ENCODE assay signal across 27 mouse cellular contexts in genomic region chr13:69862276-69862675, GRCm38 (mm10).
"Had no signal": no experiment of that assay in that cellular context is flagged by ENCODE, and none has a peak within 500 bp of the region (broad histone marks: within the 10 kb centered on the region; RNA-seq: fewer than 3 reads in every experiment).

No protein-coding gene starts in this region.

- ATAC-seq: hindbrain, embryonic 16.5 days; inflammation-experienced regulatory T-cells, adult 6 months; intestine, embryonic 15.5 days; intestine, postnatal 0 days; liver, embryonic 12.5 days had no signal

- H3K4me3 ChIP-seq: gastrocnemius, adult 2 months; heart, adult 2 months; heart, embryonic 13.5 days; heart, embryonic 15.5 days; hindbrain, embryonic 10.5 days; hindbrain, embryonic 12.5 days; intestine, embryonic 15.5 days; layer of hippocampus, adult 2 months; limb, embryonic 13.5 days; limb, embryonic 15.5 days; liver, embryonic 12.5 days had no signal

- DNase-seq: gastrocnemius, adult 2 months; gastrocnemius, postnatal 10 days; gastrocnemius, postnatal 25 days; heart, adult 2 months; heart, postnatal 14 days; heart, postnatal 36 days; kidney, adult 18-20 months; kidney, adult 8-10 months; kidney, postnatal 10 days; kidney, postnatal 25 days; kidney, postnatal 4 days; left cerebral cortex, postnatal 4 days had no signal

- H3K27ac ChIP-seq: gastrocnemius, adult 2 months; heart, adult 2 months; heart, embryonic 13.5 days; heart, embryonic 15.5 days; hindbrain, embryonic 10.5 days; hindbrain, embryonic 12.5 days; hindbrain, embryonic 14.5 days; intestine, embryonic 15.5 days; layer of hippocampus, adult 2 months; limb, embryonic 13.5 days; limb, embryonic 15.5 days; liver, embryonic 12.5 days; liver, embryonic 14.5 days had no signal

- H3K9ac ChIP-seq: heart, embryonic 13.5 days; heart, embryonic 15.5 days; hindbrain, embryonic 12.5 days; hindbrain, embryonic 14.5 days; intestine, embryonic 15.5 days; limb, embryonic 13.5 days; limb, embryonic 15.5 days; liver, embryonic 12.5 days; liver, embryonic 14.5 days had no signal

- H3K36me3 ChIP-seq: heart, embryonic 13.5 days; heart, embryonic 15.5 days; hindbrain, embryonic 10.5 days; hindbrain, embryonic 12.5 days; intestine, embryonic 15.5 days; limb, embryonic 13.5 days; limb, embryonic 15.5 days; liver, embryonic 12.5 days had no signal

- H3K27me3 ChIP-seq: heart, embryonic 13.5 days; heart, embryonic 15.5 days; hindbrain, embryonic 12.5 days; intestine, embryonic 15.5 days; limb, embryonic 13.5 days; limb, embryonic 15.5 days; liver, embryonic 12.5 days had no signal

- H3K9me3 ChIP-seq: heart, embryonic 13.5 days; heart, embryonic 15.5 days; hindbrain, embryonic 10.5 days; hindbrain, embryonic 12.5 days; intestine, embryonic 15.5 days; limb, embryonic 13.5 days; limb, embryonic 15.5 days had no signal

- H3K4me2 ChIP-seq: heart, embryonic 11.5 days; heart, embryonic 13.5 days; heart, embryonic 15.5 days; hindbrain, embryonic 12.5 days; hindbrain, embryonic 14.5 days; intestine, embryonic 15.5 days; limb, embryonic 13.5 days; limb, embryonic 15.5 days; liver, embryonic 12.5 days had no signal

- H3K4me1 ChIP-seq: heart, embryonic 13.5 days; heart, embryonic 15.5 days; hindbrain, embryonic 10.5 days; hindbrain, embryonic 12.5 days; intestine, embryonic 15.5 days; limb, embryonic 13.5 days; limb, embryonic 15.5 days; liver, embryonic 12.5 days had no signal
